Mouse (Mus musculus) hindbrain, embryonic 10.5 days (tissue): ENCODE data around the gene Tapbpl. TPM values are rescaled to one million over a fixed set of nuclear protein-coding genes. Genes with fewer than 3 reads are reported as not detected.
A peak's percentile ranks its signal among the peaks of the same experiment; 100 is the strongest.
"Not testable (repeated sequence)": the region's sequence is repeated elsewhere in the genome, so short reads cannot be mapped to it uniquely, and the experiment has no call there.

Experiments used
- DNase-seq: peaks from one replicate; pipeline ENCODE4 v3.0.0-alpha.2; 2017; ENCODE audit warnings: low spot score
- H3K27ac ChIP-seq: fragments of 300-500 bp; sonication (generic); 2 replicates; pipeline ENCODE4 v1.5.1; 2016; ENCODE audit warnings: mild to moderate bottlenecking, moderate library complexity
- H3K27me3 ChIP-seq: fragments of 300-500 bp; sonication (generic); 2 replicates; pipeline ENCODE4 v1.6.1; 2016; ENCODE audit warnings: mild to moderate bottlenecking; ENCODE audit not compliant: poor library complexity, insufficient read depth, severe bottlenecking
- H3K36me3 ChIP-seq: fragments of 300-500 bp; sonication (generic); 2 replicates; pipeline ENCODE4 v1.6.1; 2016; ENCODE audit warnings: mild to moderate bottlenecking, moderate library complexity
- H3K4me1 ChIP-seq: fragments of 300-500 bp; sonication (generic); replicated peaks from 2 replicates; pipeline ENCODE4 v1.6.1; 2016; ENCODE audit warnings: mild to moderate bottlenecking
- H3K4me3 ChIP-seq: fragments of 300-500 bp; sonication (generic); 2 replicates; pipeline ENCODE4 v1.5.1; 2016; ENCODE audit warnings: mild to moderate bottlenecking, moderate library complexity
- H3K9me3 ChIP-seq: fragments of 300-500 bp; sonication (generic); 2 replicates; pipeline ENCODE4 v1.6.1; 2016; ENCODE audit warnings: mild to moderate bottlenecking, moderate library complexity
- WGBS: fragments of 180-500 bp; shearing (Covaris S2); methylation state at CpG from one replicate; pipeline ENCODE4 v1.1.7; 2016; 5-methylcytosine and 5-hydroxymethylcytosine counted together
- polyA plus RNA-seq: library from polyadenylated mRNA; unstranded; fragments of >200 nt; fragmentation: Nextera tagmentation; extraction: Ambion mirVana; gene quantifications from 2 replicates; pipeline ENCODE4 v1.2.1, GENCODE M21; 2016

The Tapbpl gene
- 1.9 TPM in 2 replicates for polyA plus RNA-seq

- Histone ChIP-seq H3K27me3 (no peaks in the 10 kb centered on the region), H3K9me3 (no peaks in the 10 kb centered on the region), H3K36me3 (no peaks in the 10 kb centered on the region), H3K27ac (peak within 1 kb of the TSS; percentile 86), H3K4me1 (peaks cover 43% of the 10 kb centered on the region), H3K4me3 (peak within 1 kb of the TSS; percentile 53)
- peak; percentile 43 for DNase-seq
- WGBS, result 10% methylated on average over 16 of the region's 16 CpGs
Measured at GRCm38 (mm10) chr6:125231117-125232044, at the start of gene Tapbpl. Tapbpl (minus strand) TSS chr6:125231860.

- H3K9me3 ChIP-seq, result no peaks in the 10 kb centered on the region
- no peaks in the 10 kb centered on the region for H3K36me3 ChIP-seq
- H3K4me3 ChIP-seq, result no peak overlapping the region
- H3K27ac ChIP-seq, result no peak overlapping the region
- 0 out of 2 replicates have a peak, but pooled peaks cover 3% of the 10 kb centered on the region for H3K27me3 ChIP-seq
- no peak for DNase-seq
- WGBS, result 65% methylated on average over 8 of the region's 8 CpGs
- H3K4me1 ChIP-seq, result no peaks in the 10 kb centered on the region
Measured at GRCm38 (mm10) chr6:125279729-125280128, 48.1 kb upstream of the Tapbpl start.

GRCm38 (mm10) chr6:125274841-125275563 is 43.3 kb upstream of the Tapbpl start:
- Histone ChIP-seq H3K36me3 (no peaks in the 10 kb centered on the region), H3K27ac (no peak overlapping the region), H3K9me3 (no peaks in the 10 kb centered on the region), H3K4me1 (peaks cover 9% of the 10 kb centered on the region), H3K4me3 (no peak overlapping the region), H3K27me3 (peaks cover 21% of the 10 kb centered on the region)
- DNase-seq, result peak; percentile 21
- 62% methylated on average over 15 of the region's 15 CpGs for WGBS

- peaks cover 9% of the 10 kb centered on the region for H3K4me1 ChIP-seq
- WGBS, result 81% methylated on average over 10 of the region's 10 CpGs
- 0 out of 2 replicates have a peak overlapping the region, but pooled peaks have one; percentile 12 for H3K27ac ChIP-seq
- H3K36me3 ChIP-seq, result no peaks in the 10 kb centered on the region
- H3K4me3 ChIP-seq, result no peak overlapping the region
- H3K9me3 ChIP-seq, result no peaks in the 10 kb centered on the region
- peaks cover 21% of the 10 kb centered on the region for H3K27me3 ChIP-seq
- no peak for DNase-seq
Measured at GRCm38 (mm10) chr6:125272228-125272785, 40.6 kb upstream of the Tapbpl start.

- Histone ChIP-seq H3K36me3 (no peaks in the 10 kb centered on the region), H3K27ac (peak overlapping the region; percentile 71), H3K4me3 (peak overlapping the region; percentile 28), H3K9me3 (no peaks in the 10 kb centered on the region), H3K27me3 (peaks cover 18% of the 10 kb centered on the region), H3K4me1 (peaks cover 9% of the 10 kb centered on the region)
- DNase-seq, result peak; percentile 83
- WGBS, result 23% methylated on average over 17 of the region's 17 CpGs
Measured at GRCm38 (mm10) chr6:125271455-125272227, 40.0 kb upstream of the Tapbpl start.

- H3K9me3 ChIP-seq, result no peaks in the 10 kb centered on the region
- H3K36me3 ChIP-seq, result no peaks in the 10 kb centered on the region
- H3K27ac ChIP-seq, result no peak overlapping the region
- no peak overlapping the region for H3K4me3 ChIP-seq
- H3K27me3 ChIP-seq, result peaks cover 18% of the 10 kb centered on the region
- WGBS, result 45% methylated on average over 6 of the region's 6 CpGs
- H3K4me1 ChIP-seq, result peaks cover 9% of the 10 kb centered on the region
- DNase-seq, result no peak
Measured at GRCm38 (mm10) chr6:125268799-125269198, 37.1 kb upstream of the Tapbpl start.

GRCm38 (mm10) chr6:125267469-125267868 is 35.8 kb upstream of the Tapbpl start:
- Histone ChIP-seq H3K4me1 (peaks cover 9% of the 10 kb centered on the region), H3K9me3 (no peaks in the 10 kb centered on the region), H3K27me3 (peaks cover 15% of the 10 kb centered on the region), H3K4me3 (no peak overlapping the region), H3K36me3 (no peaks in the 10 kb centered on the region), H3K27ac (no peak overlapping the region)
- 91% methylated on average over 3 of the region's 3 CpGs for WGBS
- no peak for DNase-seq

GRCm38 (mm10) chr6:125266600-125266999 is 34.9 kb upstream of the Tapbpl start:
- not testable (repeated sequence) for H3K27ac ChIP-seq, H3K4me1 ChIP-seq, H3K4me3 ChIP-seq, DNase-seq, H3K9me3 ChIP-seq, H3K36me3 ChIP-seq
- H3K27me3 ChIP-seq, result peaks cover 12% of the 10 kb centered on the region; the same call in 1 of the 2 replicates
- 71% methylated on average over 6 of the region's 6 CpGs for WGBS

- no peaks in the 10 kb centered on the region for H3K36me3 ChIP-seq
- H3K9me3 ChIP-seq, result no peaks in the 10 kb centered on the region
- H3K4me3 ChIP-seq, result no peak overlapping the region
- H3K4me1 ChIP-seq, result 0 out of 2 replicates have a peak, but pooled peaks cover under 1% of the 10 kb centered on the region
- H3K27me3 ChIP-seq, result peaks cover 9% of the 10 kb centered on the region; the same call in 1 of the 2 replicates
- no peak overlapping the region for H3K27ac ChIP-seq
- WGBS, result 73% methylated on average over 13 of the region's 13 CpGs
- no peak for DNase-seq
Measured at GRCm38 (mm10) chr6:125266091-125266490, 34.4 kb upstream of the Tapbpl start.

- no peaks in the 10 kb centered on the region for H3K36me3 ChIP-seq
- DNase-seq, result no peak
- peaks cover under 1% of the 10 kb centered on the region; the same call in 1 of the 2 replicates for H3K27me3 ChIP-seq
- H3K27ac ChIP-seq, result no peak overlapping the region
- 56% methylated on average over 10 of the region's 10 CpGs for WGBS
- no peaks in the 10 kb centered on the region for H3K9me3 ChIP-seq
- H3K4me3 ChIP-seq, result no peak overlapping the region
- H3K4me1 ChIP-seq, result no peaks in the 10 kb centered on the region
Measured at GRCm38 (mm10) chr6:125265239-125265638, 33.6 kb upstream of the Tapbpl start.

- H3K4me1 ChIP-seq, result no peaks in the 10 kb centered on the region
- 91% methylated on average over 9 of the region's 9 CpGs for WGBS
- H3K27ac ChIP-seq, result no peak overlapping the region
- DNase-seq, result no peak
- no peaks in the 10 kb centered on the region for H3K27me3 ChIP-seq
- H3K9me3 ChIP-seq, result no peaks in the 10 kb centered on the region
- no peak overlapping the region for H3K4me3 ChIP-seq
- H3K36me3 ChIP-seq, result no peaks in the 10 kb centered on the region
Measured at GRCm38 (mm10) chr6:125264219-125264618, 32.6 kb upstream of the Tapbpl start.

GRCm38 (mm10) chr6:125260006-125260555 is 28.4 kb upstream of the Tapbpl start:
- WGBS, result 83% methylated on average over 10 of the region's 10 CpGs
- no peak for DNase-seq
- H3K9me3 ChIP-seq, result no peaks in the 10 kb centered on the region
- H3K36me3 ChIP-seq, result no peaks in the 10 kb centered on the region
- H3K27ac ChIP-seq, result no peak overlapping the region
- no peak overlapping the region for H3K4me3 ChIP-seq
- no peaks in the 10 kb centered on the region for H3K27me3 ChIP-seq
- no peaks in the 10 kb centered on the region; the same call in 1 of the 2 replicates for H3K4me1 ChIP-seq
